Comparison of ENCODE assay signal across 20 mouse cellular contexts in genomic region chr13:32034139-32034538, GRCm38 (mm10).
A peak's percentile ranks its signal among the peaks of the same experiment; 100 is the strongest.
DNase-seq lines count a peak whose midpoint lies in the region; ATAC-seq and TF ChIP-seq lines count a peak whose summit lies in the region.
"Had no signal": no experiment of that assay in that cellular context is flagged by ENCODE, and none has a peak within 500 bp of the region (broad histone marks: within the 10 kb centered on the region; RNA-seq: fewer than 3 reads in every experiment).

No protein-coding gene starts in this region.

- 23% methylated on average over 8 of the region's 8 CpGs for WGBS in kidney, postnatal 0 days
- 33% methylated on average over 8 of the region's 8 CpGs for WGBS in embryonic facial prominence, embryonic 10.5 days
- 22% methylated on average over 8 of the region's 8 CpGs for WGBS in limb, embryonic 14.5 days
- 72% methylated on average over 8 of the region's 8 CpGs for WGBS in intestine, postnatal 0 days

- no peak overlapping the region for H3K4me3 ChIP-seq in kidney, postnatal 0 days (replicated peaks; ENCODE audit: low read depth, low read length)
- no peak overlapping the region for H3K4me3 ChIP-seq in embryonic facial prominence, embryonic 10.5 days
- H3K4me3 ChIP-seq in limb, embryonic 14.5 days (replicated peaks; ENCODE audit: low read length) = no peak overlapping the region
- H3K4me3 ChIP-seq in intestine, postnatal 0 days (ENCODE audit: low read depth, low read length) = no peak overlapping the region
- H3K4me3 ChIP-seq: forebrain, embryonic 13.5 days; heart, embryonic 10.5 days; hindbrain, embryonic 13.5 days; midbrain, embryonic 12.5 days had no signal

- no peak overlapping the region for H3K9ac ChIP-seq in kidney, postnatal 0 days (ENCODE audit: low read depth, low read length)
- no peak overlapping the region for H3K9ac ChIP-seq in limb, embryonic 14.5 days (ENCODE audit: low read depth, low read length, severe bottlenecking)
- H3K9ac ChIP-seq in intestine, postnatal 0 days (ENCODE audit: low read depth, low read length) = no peak overlapping the region
- H3K9ac ChIP-seq: forebrain, embryonic 13.5 days; hindbrain, embryonic 13.5 days; midbrain, embryonic 12.5 days had no signal

- no peaks in the 10 kb centered on the region for H3K27me3 ChIP-seq in kidney, postnatal 0 days (ENCODE audit: insufficient read depth, low read length)
- peaks cover 42% of the 10 kb centered on the region for H3K27me3 ChIP-seq in embryonic facial prominence, embryonic 10.5 days (replicated peaks; ENCODE audit: low read depth, poor library complexity, severe bottlenecking)
- peaks cover 19% of the 10 kb centered on the region for H3K27me3 ChIP-seq in limb, embryonic 14.5 days (ENCODE audit: control insufficient read depth, insufficient read depth, low read length)
- no peaks in the 10 kb centered on the region for H3K27me3 ChIP-seq in intestine, postnatal 0 days (replicated peaks; ENCODE audit: control insufficient read depth, insufficient read depth, low read length)
- H3K27me3 ChIP-seq: forebrain, embryonic 13.5 days; hindbrain, embryonic 13.5 days; midbrain, embryonic 12.5 days had no signal

- ATAC-seq in kidney, postnatal 0 days (replicated peaks; ENCODE audit: low FRiP score, low read depth) = peak; percentile 65; the same call in 1 of the 2 replicates
- 0 out of 2 replicates have a peak, but pooled peaks have one; percentile 34 for ATAC-seq in limb, embryonic 14.5 days (ENCODE audit: low FRiP score, low read depth)
- no peak for ATAC-seq in intestine, postnatal 0 days
- ATAC-seq: activated CD4-positive, CD25-positive, alpha-beta regulatory T cell, adult 4 months; forebrain, embryonic 13.5 days had no signal

- H3K4me1 ChIP-seq in kidney, postnatal 0 days (replicated peaks; ENCODE audit: insufficient read depth, low read length) = no peaks in the 10 kb centered on the region
- H3K4me1 ChIP-seq in embryonic facial prominence, embryonic 10.5 days = peaks cover 19% of the 10 kb centered on the region
- H3K4me1 ChIP-seq in limb, embryonic 14.5 days (ENCODE audit: control insufficient read depth, insufficient read depth, low read length) = peaks cover 17% of the 10 kb centered on the region
- H3K4me1 ChIP-seq in intestine, postnatal 0 days (replicated peaks; ENCODE audit: control insufficient read depth, insufficient read depth, low read length) = no peaks in the 10 kb centered on the region
- H3K4me1 ChIP-seq: heart, embryonic 10.5 days; hindbrain, embryonic 13.5 days; midbrain, embryonic 12.5 days had no signal

- TF ChIP-seq POLR2A in limb, embryonic 14.5 days (IDR thresholded peaks at IDR 0.05; ENCODE audit: borderline replicate concordance, extremely low read depth, insufficient read depth, insufficient read length) = no peak

- no peak overlapping the region for H3K4me2 ChIP-seq in kidney, postnatal 0 days (ENCODE audit: low read length)
- H3K4me2 ChIP-seq in limb, embryonic 14.5 days (replicated peaks; ENCODE audit: low read depth, low read length, severe bottlenecking) = no peak overlapping the region
- H3K4me2 ChIP-seq in intestine, postnatal 0 days (replicated peaks; ENCODE audit: low read depth) = no peak overlapping the region
- H3K4me2 ChIP-seq: forebrain, embryonic 13.5 days; hindbrain, embryonic 13.5 days; liver, embryonic 11.5 days; midbrain, embryonic 12.5 days had no signal

- peak; percentile 69 for DNase-seq in embryo, embryonic 10 days (ENCODE audit: low spot score)
- DNase-seq in embryo, embryonic 9.5 days (ENCODE audit: extremely low spot score) = no peak
- DNase-seq in kidney, postnatal 0 days (ENCODE audit: low spot score) = peak; percentile 88
- DNase-seq in kidney, postnatal 36 days = no peak
- DNase-seq in embryonic facial prominence, embryonic 10.5 days (ENCODE audit: low spot score) = peak; percentile 70
- DNase-seq in limb, embryonic 14.5 days (ENCODE audit: low spot score) = no peak
- no peak for DNase-seq in cerebellum, adult 9-10 months
- DNase-seq: adrenal gland, postnatal 10 days; cerebellum, adult 9-11 months; lung, adult 18-20 months; lung, postnatal 36 days; right cerebral cortex, postnatal 25 days; thymus, postnatal 4 days had no signal

- H3K36me3 ChIP-seq in kidney, postnatal 0 days (ENCODE audit: insufficient read depth, low read length) = no peaks in the 10 kb centered on the region
- H3K36me3 ChIP-seq in embryonic facial prominence, embryonic 10.5 days (replicated peaks) = no peaks in the 10 kb centered on the region
- H3K36me3 ChIP-seq in limb, embryonic 14.5 days (ENCODE audit: control insufficient read depth, insufficient read depth, low read length) = no peaks in the 10 kb centered on the region
- H3K36me3 ChIP-seq in intestine, postnatal 0 days (ENCODE audit: control insufficient read depth, insufficient read depth) = no peaks in the 10 kb centered on the region
- H3K36me3 ChIP-seq: heart, embryonic 10.5 days; hindbrain, embryonic 13.5 days; midbrain, embryonic 12.5 days had no signal

- no peak overlapping the region for H3K27ac ChIP-seq in kidney, postnatal 0 days
- no peak overlapping the region for H3K27ac ChIP-seq in embryonic facial prominence, embryonic 10.5 days (replicated peaks)
- no peak overlapping the region for H3K27ac ChIP-seq in limb, embryonic 14.5 days (replicated peaks; ENCODE audit: low read depth, low read length)
- H3K27ac ChIP-seq in intestine, postnatal 0 days (ENCODE audit: low read depth, low read length) = no peak overlapping the region
- H3K27ac ChIP-seq: forebrain, embryonic 13.5 days; heart, embryonic 10.5 days; hindbrain, embryonic 13.5 days; midbrain, embryonic 12.5 days had no signal

- TF ChIP-seq CTCF in kidney, postnatal 0 days (IDR thresholded peaks at IDR 0.05; ENCODE audit: low read depth) = no peak
- no peak for TF ChIP-seq CTCF in intestine, postnatal 0 days (IDR thresholded peaks at IDR 0.05; ENCODE audit: low read depth)

- no peaks in the 10 kb centered on the region for H3K9me3 ChIP-seq in kidney, postnatal 0 days (replicated peaks; ENCODE audit: low read length)
- H3K9me3 ChIP-seq in embryonic facial prominence, embryonic 10.5 days = no peaks in the 10 kb centered on the region
- no peaks in the 10 kb centered on the region for H3K9me3 ChIP-seq in limb, embryonic 14.5 days (ENCODE audit: control insufficient read depth, low read length)
- no peaks in the 10 kb centered on the region for H3K9me3 ChIP-seq in intestine, postnatal 0 days (ENCODE audit: control insufficient read depth)
- H3K9me3 ChIP-seq: forebrain, embryonic 13.5 days; heart, embryonic 10.5 days; hindbrain, embryonic 13.5 days; midbrain, embryonic 12.5 days had no signal

Comparison
In these comparisons a context has a peak if more than half of its experiments do, and no peak if none do; other contexts are left out.
1. DNase-seq: peak in embryo, embryonic 10 days (single experiment), kidney, postnatal 0 days (single experiment) and embryonic facial prominence, embryonic 10.5 days (single experiment); none in embryo, embryonic 9.5 days (single experiment), kidney, postnatal 36 days (0 of 2), limb, embryonic 14.5 days (single experiment) and cerebellum, adult 9-10 months (single experiment).